Mouse (Mus musculus) olfactory bulb, adult 2 months (tissue): Measurements from ENCODE around the gene Mov10l1. TPM values are rescaled to one million over a fixed set of nuclear protein-coding genes. Genes with fewer than 3 reads are reported as not detected.

Source experiments
- H3K27ac ChIP-seq: fragments of 200-500 bp; 2 replicates; pipeline ENCODE4 v1.5.1; 2012; ENCODE audit warnings: low read depth, low read length; ENCODE audit not compliant: insufficient read depth
- H3K4me1 ChIP-seq: fragments of 200-500 bp; 2 replicates; pipeline ENCODE4 v1.6.1; 2012; ENCODE audit warnings: low read length; ENCODE audit not compliant: control insufficient read depth, insufficient read depth
- H3K4me3 ChIP-seq: fragments of 200-500 bp; 2 replicates; pipeline ENCODE4 v1.5.1; 2012; ENCODE audit warnings: mild to moderate bottlenecking, low read depth, low read length, moderate library complexity; ENCODE audit not compliant: insufficient read depth
- CTCF ChIP-seq: fragments of 200-500 bp; IDR thresholded peaks from 2 replicates; pipeline ENCODE4 v1.5.1; 2012; ENCODE audit warnings: low read depth, mild to moderate bottlenecking, low read length, moderate library complexity; ENCODE audit not compliant: insufficient read depth
- POLR2A ChIP-seq: fragments of 200-500 bp; IDR thresholded peaks from 2 replicates; pipeline ENCODE4 v1.6.1; 2012; ENCODE audit warnings: mild to moderate bottlenecking, low read depth, low read length, moderate library complexity; ENCODE audit not compliant: insufficient read depth
- WGBS: fragments of 180-500 bp; shearing (Covaris S2); methylation state at CpG from one replicate; pipeline ENCODE4 v1.1.7; 2018; 5-methylcytosine and 5-hydroxymethylcytosine counted together
- polyA plus RNA-seq: library from polyadenylated mRNA; stranded (reverse); fragments of >200 nt; gene quantifications from 2 replicates; pipeline ENCODE4 v1.2.4, GENCODE M21; 2012; ENCODE audit warnings: low replicate concordance; ENCODE audit not compliant: missing spikeins, insufficient read depth, insufficient read length

Gene Mov10l1
- polyA plus RNA-seq, 1 experiment: not detected

GRCm38 (mm10) chr15:89098616-89099015 is 115.9 kb downstream of the Mov10l1 start:
- TF ChIP-seq POLR2A: no peak
- TF ChIP-seq CTCF: no peak
- H3K27ac ChIP-seq: no peak overlapping the region
- WGBS: 80% methylated on average over 7 of the region's 7 CpGs
- no peak overlapping the region for H3K4me3 ChIP-seq
- no peaks in the 10 kb centered on the region for H3K4me1 ChIP-seq

- WGBS: 73% methylated on average over 12 of the region's 12 CpGs
- Histone ChIP-seq H3K4me3 (no peak overlapping the region), H3K4me1 (no peaks in the 10 kb centered on the region), H3K27ac (no peak overlapping the region)
- no peak for TF ChIP-seq POLR2A
These were observed 118.1 kb downstream of the Mov10l1 start for GRCm38 (mm10) chr15:89100823-89101222.

DNA sequence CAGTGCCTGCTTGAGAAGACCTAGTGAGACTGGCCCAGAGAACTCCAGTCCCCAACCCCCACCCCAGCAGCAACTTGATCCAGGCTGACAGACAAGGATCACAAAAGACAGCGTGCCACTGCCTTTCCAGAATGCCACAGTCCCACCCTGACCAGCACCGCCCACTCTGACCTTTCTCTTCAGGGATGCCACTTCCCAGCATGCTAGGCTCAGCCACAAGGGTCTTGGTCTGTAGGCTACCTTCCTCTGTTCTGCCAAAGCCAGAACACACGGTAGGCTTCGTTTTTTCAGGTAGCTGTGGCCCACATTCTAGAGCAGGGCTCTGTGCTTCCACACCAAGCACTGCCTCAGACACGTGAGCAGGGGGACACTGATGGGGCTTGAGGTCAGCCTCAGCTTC is 119.9 kb downstream of the Mov10l1 start:
- Histone ChIP-seq H3K4me1 (no peaks in the 10 kb centered on the region), H3K4me3 (no peak overlapping the region), H3K27ac (no peak overlapping the region)
- TF ChIP-seq CTCF (no peak), POLR2A (no peak)
- WGBS: 71% methylated on average over 5 of the region's 5 CpGs

GRCm38 (mm10) chr15:89103921-89104320 is 121.2 kb downstream of the Mov10l1 start:
- H3K4me1 ChIP-seq: no peaks in the 10 kb centered on the region
- no peak overlapping the region for H3K4me3 ChIP-seq
- TF ChIP-seq CTCF (no peak), POLR2A (no peak)
- no peak overlapping the region for H3K27ac ChIP-seq
- WGBS: 82% methylated on average over 10 of the region's 10 CpGs

DNA sequence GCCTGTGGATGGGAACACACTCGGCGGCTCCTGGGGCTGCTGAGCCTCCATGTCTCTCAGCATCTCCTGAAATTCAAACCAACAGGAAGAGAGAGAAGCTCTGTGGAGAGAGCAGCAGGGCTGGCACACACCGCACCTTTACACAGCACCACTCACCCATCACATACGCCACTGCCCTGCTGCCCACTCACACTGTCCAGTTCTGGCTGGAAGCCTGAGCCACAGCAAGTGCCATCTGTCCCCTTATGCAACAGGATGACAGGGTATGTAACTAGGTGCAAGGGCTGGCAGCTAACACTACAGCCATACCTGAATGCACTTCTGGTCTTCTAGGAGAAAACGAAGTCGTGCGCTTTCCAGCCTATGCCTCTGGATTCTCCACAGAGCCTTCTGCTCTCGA is 121.7 kb downstream of the Mov10l1 start:
- no peak overlapping the region for H3K4me3 ChIP-seq
- TF ChIP-seq POLR2A (no peak), CTCF (no peak)
- 92% methylated on average over 8 of the region's 8 CpGs for WGBS
- H3K4me1 ChIP-seq: no peaks in the 10 kb centered on the region
- no peak overlapping the region for H3K27ac ChIP-seq

Other genes starting within 250 kb of the Mov10l1 start
- 206 TPM in 1 of 2 replicates, not detected in the other for gene Brd1, start 248.7 kb upstream of the Mov10l1 start, polyA plus RNA-seq
- gene Zbed4, start 231.2 kb upstream of the Mov10l1 start, polyA plus RNA-seq: not detected in 2 replicates
- not detected in 2 replicates for gene Alg12, start 163.6 kb upstream of the Mov10l1 start, polyA plus RNA-seq
- gene Creld2, start 163.3 kb upstream of the Mov10l1 start, polyA plus RNA-seq: not detected in 2 replicates
- gene Pim3, start 120.7 kb upstream of the Mov10l1 start, polyA plus RNA-seq: not detected in 2 replicates
- gene Ttll8, start 28.5 kb upstream of the Mov10l1 start, polyA plus RNA-seq: not detected in 2 replicates
- gene Mlc1, start 3.9 kb upstream of the Mov10l1 start, polyA plus RNA-seq: not detected in 2 replicates
- not detected in 2 replicates for gene Panx2, start 76.8 kb downstream of the Mov10l1 start, polyA plus RNA-seq
- not detected in 2 replicates for gene Trabd, start 92.2 kb downstream of the Mov10l1 start, polyA plus RNA-seq
- gene Selenoo, start 106.2 kb downstream of the Mov10l1 start, polyA plus RNA-seq: not detected in 2 replicates
- 77.8 TPM in 1 of 2 replicates, not detected in the other for gene Tubgcp6, start 140.2 kb downstream of the Mov10l1 start, polyA plus RNA-seq
- not detected in 2 replicates for gene Hdac10, start 145.8 kb downstream of the Mov10l1 start, polyA plus RNA-seq
- gene Mapk12, start 157.8 kb downstream of the Mov10l1 start, polyA plus RNA-seq: not detected in 2 replicates
- not detected in 2 replicates for gene Mapk11, start 166.7 kb downstream of the Mov10l1 start, polyA plus RNA-seq
- 46.6 TPM in 1 of 2 replicates, not detected in the other for gene Plxnb2, start 197.9 kb downstream of the Mov10l1 start, polyA plus RNA-seq
- not detected in 2 replicates for gene Dennd6b, start 213.6 kb downstream of the Mov10l1 start, polyA plus RNA-seq
- gene Ppp6r2, start 228.6 kb downstream of the Mov10l1 start, polyA plus RNA-seq: not detected in 2 replicates